Mouse (Mus musculus) CH12.LX (cell line): ENCODE measurements around the gene Serpine1.

Experiments used
- CTCF ChIP-seq, 2 experiments: IDR thresholded peaks in 1 of 2; conservative IDR thresholded peaks in 1 of 2; 2 replicates each; pipeline ENCODE4 v1.5.1; 2011 to 2012; ENCODE audit warnings: low read depth in 2 of 2, low read length in 2 of 2, improper control_type of control experiment in 1 of 2, inconsistent platforms in 1 of 2, mild to moderate bottlenecking in 1 of 2, moderate library complexity in 1 of 2
- E2F4 ChIP-seq: IDR thresholded peaks from 2 replicates; pipeline ENCODE4 v1.6.1; 2011; ENCODE audit warnings: low read depth, low read length, improper control_type of control experiment; ENCODE audit not compliant: insufficient replicate concordance
- EP300 ChIP-seq: IDR thresholded peaks from 2 replicates; pipeline ENCODE4 v1.6.1; 2011; ENCODE audit warnings: low read length, improper control_type of control experiment
- JUN ChIP-seq: IDR thresholded peaks from 2 replicates; pipeline ENCODE4 v1.6.1; 2011; ENCODE audit warnings: low read depth, mild to moderate bottlenecking, low read length, improper control_type of control experiment, moderate library complexity; ENCODE audit not compliant: insufficient read depth
- MEF2A ChIP-seq: IDR thresholded peaks from 2 replicates; pipeline ENCODE4 v1.6.1; 2014; ENCODE audit warnings: low read depth, mild to moderate bottlenecking, inconsistent platforms, low read length, improper control_type of control experiment, borderline replicate concordance
- POLR2A ChIP-seq: IDR thresholded peaks from 2 replicates; pipeline ENCODE4 v1.6.1; 2011; ENCODE audit warnings: low read depth, mild to moderate bottlenecking, improper control_type of control experiment, low read length
- RAD21 ChIP-seq: IDR thresholded peaks from 2 replicates; pipeline ENCODE4 v1.6.1; 2011; ENCODE audit warnings: low read depth, mild to moderate bottlenecking, low read length, improper control_type of control experiment, moderate library complexity
- TCF12 ChIP-seq: IDR thresholded peaks from 2 replicates; pipeline ENCODE4 v1.6.1; 2014; ENCODE audit warnings: low read depth, mild to moderate bottlenecking, inconsistent platforms, low read length, improper control_type of control experiment
- ZC3H11A ChIP-seq: IDR thresholded peaks from 2 replicates; pipeline ENCODE4 v1.6.1; 2012; ENCODE audit warnings: low read depth, mild to moderate bottlenecking, inconsistent platforms, low read length, improper control_type of control experiment

DNA sequence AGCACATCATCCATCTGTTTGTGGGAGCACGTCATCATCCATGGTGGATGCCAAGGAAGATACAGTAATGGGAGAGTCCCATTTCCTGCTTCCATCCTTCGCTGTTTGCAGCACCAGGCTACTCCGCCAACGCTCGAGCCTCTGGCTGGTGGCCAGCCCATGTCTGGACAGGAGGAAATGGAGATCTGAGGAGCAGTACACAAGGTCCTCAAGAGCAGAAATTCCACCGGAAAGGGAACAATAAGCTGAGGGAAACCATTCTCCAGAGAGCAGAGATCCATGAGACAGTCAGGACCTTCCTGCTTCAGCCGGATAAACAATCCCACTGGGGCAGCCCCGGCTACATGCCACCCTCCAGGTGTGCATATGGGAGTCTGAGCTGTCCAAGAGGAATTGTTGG, 15.3 kb upstream of the Serpine1 start:
- TF ChIP-seq JUN, result no peak
- no peak for TF ChIP-seq CTCF (conservative IDR thresholded peaks at IDR 0.05 in 1 of 2, IDR thresholded peaks at IDR 0.05 in 1 of 2; ENCODE audit: low read depth in 2 of 2, low read length in 2 of 2)
- TF ChIP-seq RAD21, result no peak
- TF ChIP-seq E2F4, result no peak
- TF ChIP-seq EP300, result no peak
- TF ChIP-seq MEF2A, result no peak
- TF ChIP-seq POLR2A, result no peak
- no peak for TF ChIP-seq TCF12
- no peak for TF ChIP-seq ZC3H11A
